In genomic region chr9:28222726-28223125, GRCm38 (mm10) we compare ENCODE assay signal across 33 mouse cellular contexts.
"Had no signal": no experiment of that assay in that cellular context is flagged by ENCODE, and none has a peak within 500 bp of the region (broad histone marks: within the 10 kb centered on the region; RNA-seq: fewer than 3 reads in every experiment).

No protein-coding gene starts in this region.

- ATAC-seq: liver, embryonic 12.5 days; liver, postnatal 0 days; lung, postnatal 0 days; midbrain, embryonic 13.5 days; midbrain, embryonic 15.5 days; midbrain, embryonic 16.5 days had no signal

- H3K27me3 ChIP-seq: limb, embryonic 13.5 days; limb, embryonic 15.5 days; liver, embryonic 12.5 days; liver, embryonic 13.5 days; liver, embryonic 15.5 days; lung, embryonic 15.5 days; megakaryocyte, embryonic 14.5 days; midbrain, embryonic 12.5 days; midbrain, embryonic 13.5 days; midbrain, embryonic 15.5 days; neural tube, embryonic 12.5 days; neural tube, embryonic 13.5 days had no signal

- H3K4me3 ChIP-seq: limb, embryonic 10.5 days; limb, embryonic 12.5 days; limb, embryonic 13.5 days; limb, embryonic 15.5 days; liver, embryonic 12.5 days; liver, embryonic 13.5 days; liver, embryonic 15.5 days; lung, embryonic 15.5 days; megakaryocyte, embryonic 14.5 days; midbrain, embryonic 10.5 days; midbrain, embryonic 12.5 days; midbrain, embryonic 13.5 days; midbrain, embryonic 15.5 days; myocyte; neural tube, embryonic 12.5 days; neural tube, embryonic 13.5 days had no signal

- H3K9ac ChIP-seq: limb, embryonic 12.5 days; limb, embryonic 13.5 days; limb, embryonic 15.5 days; liver, embryonic 12.5 days; liver, embryonic 13.5 days; liver, embryonic 14.5 days; liver, embryonic 15.5 days; liver, postnatal 0 days; lung, embryonic 14.5 days; lung, embryonic 15.5 days; midbrain, embryonic 12.5 days; midbrain, embryonic 13.5 days; midbrain, embryonic 15.5 days; neural tube, embryonic 12.5 days; neural tube, embryonic 13.5 days had no signal

- DNase-seq: left cerebral cortex, postnatal 4 days; liver; liver, embryonic 13.5 days; liver, postnatal 0 days; lung, adult 18-20 months; lung, adult 2 months; lung, embryonic 14.5 days; lung, postnatal 10 days; lung, postnatal 14 days; lung, postnatal 36 days; lung, postnatal 4 days; midbrain, embryonic 14.5 days had no signal

- H3K9me3 ChIP-seq: limb, embryonic 10.5 days; limb, embryonic 12.5 days; limb, embryonic 13.5 days; limb, embryonic 15.5 days; liver, embryonic 12.5 days; liver, embryonic 13.5 days; liver, embryonic 15.5 days; lung, embryonic 15.5 days; midbrain, embryonic 10.5 days; midbrain, embryonic 12.5 days; midbrain, embryonic 13.5 days; midbrain, embryonic 15.5 days; neural tube, embryonic 12.5 days; neural tube, embryonic 13.5 days had no signal

- H3K27ac ChIP-seq: limb, embryonic 10.5 days; limb, embryonic 12.5 days; limb, embryonic 13.5 days; limb, embryonic 15.5 days; liver, embryonic 12.5 days; liver, embryonic 13.5 days; liver, embryonic 14.5 days; liver, embryonic 15.5 days; lung, embryonic 15.5 days; macrophage; midbrain, embryonic 10.5 days; midbrain, embryonic 12.5 days; midbrain, embryonic 13.5 days; midbrain, embryonic 15.5 days; neural tube, embryonic 12.5 days; neural tube, embryonic 13.5 days had no signal

- H3K36me3 ChIP-seq: limb, embryonic 10.5 days; limb, embryonic 12.5 days; limb, embryonic 13.5 days; limb, embryonic 15.5 days; liver, embryonic 12.5 days; liver, embryonic 13.5 days; liver, embryonic 15.5 days; lung, embryonic 15.5 days; midbrain, embryonic 10.5 days; midbrain, embryonic 12.5 days; midbrain, embryonic 13.5 days; midbrain, embryonic 15.5 days; neural tube, embryonic 12.5 days; neural tube, embryonic 13.5 days had no signal

- H3K4me2 ChIP-seq: limb, embryonic 12.5 days; limb, embryonic 13.5 days; limb, embryonic 15.5 days; liver, embryonic 11.5 days; liver, embryonic 12.5 days; liver, embryonic 13.5 days; liver, embryonic 15.5 days; lung, embryonic 14.5 days; lung, embryonic 15.5 days; midbrain, embryonic 11.5 days; midbrain, embryonic 12.5 days; midbrain, embryonic 13.5 days; midbrain, embryonic 15.5 days; neural tube, embryonic 12.5 days; neural tube, embryonic 13.5 days had no signal

- H3K4me1 ChIP-seq: limb, embryonic 10.5 days; limb, embryonic 12.5 days; limb, embryonic 13.5 days; limb, embryonic 15.5 days; liver, embryonic 12.5 days; liver, embryonic 13.5 days; liver, embryonic 15.5 days; lung, embryonic 15.5 days; megakaryocyte, embryonic 14.5 days; midbrain, embryonic 10.5 days; midbrain, embryonic 12.5 days; midbrain, embryonic 13.5 days; midbrain, embryonic 15.5 days; neural tube, embryonic 12.5 days; neural tube, embryonic 13.5 days had no signal
